Mouse (Mus musculus) kidney, embryonic 14.5 days (tissue): Measurements from ENCODE around the gene Spns3. TPM values are rescaled to one million over a fixed set of nuclear protein-coding genes. Genes with fewer than 3 reads are reported as not detected.

Experiments used
- ATAC-seq: fragments of 200-750 bp; cut with Nextera tagmentation; 2 replicates; pipeline ENCODE4 v1.8.0; 2017; ENCODE audit warnings: moderate number of reproducible peaks, mild to moderate bottlenecking, moderate TSS enrichment, moderate library complexity; ENCODE audit not compliant: low FRiP score, low TSS enrichment
- H3K27ac ChIP-seq: fragments of 300-500 bp; sonication (generic); 2 replicates; pipeline ENCODE4 v1.5.1; 2014; ENCODE audit warnings: low read depth, mild to moderate bottlenecking, low read length, moderate library complexity, mixed read lengths
- H3K27me3 ChIP-seq: fragments of 300-500 bp; sonication (generic); 2 replicates; pipeline ENCODE4 v1.6.1; 2014; ENCODE audit warnings: mild to moderate bottlenecking, low read length; ENCODE audit not compliant: control insufficient read depth, insufficient read depth
- H3K36me3 ChIP-seq: fragments of 300-500 bp; sonication (generic); 2 replicates; pipeline ENCODE4 v1.6.1; 2014; ENCODE audit warnings: low read length, mixed read lengths; ENCODE audit not compliant: control insufficient read depth, insufficient read depth
- H3K4me1 ChIP-seq: fragments of 300-500 bp; sonication (generic); 2 replicates; pipeline ENCODE4 v1.6.1; 2014; ENCODE audit warnings: low read length, mixed read lengths; ENCODE audit not compliant: control insufficient read depth, insufficient read depth
- H3K4me2 ChIP-seq: fragments of 300-500 bp; sonication (generic); replicated peaks from 2 replicates; pipeline ENCODE4 v1.6.1; 2014; ENCODE audit warnings: low read depth, mild to moderate bottlenecking, low read length
- H3K4me3 ChIP-seq: fragments of 300-500 bp; sonication (generic); 2 replicates; pipeline ENCODE4 v1.5.1; 2014; ENCODE audit warnings: mild to moderate bottlenecking, low read length
- H3K9ac ChIP-seq: fragments of 300-500 bp; sonication (generic); 2 replicates; pipeline ENCODE4 v1.6.1; 2014; ENCODE audit warnings: low read depth, mild to moderate bottlenecking, low read length, moderate library complexity
- H3K9me3 ChIP-seq: fragments of 300-500 bp; sonication (generic); 2 replicates; pipeline ENCODE4 v1.6.1; 2016; ENCODE audit warnings: low read length; ENCODE audit not compliant: control insufficient read depth
- WGBS: fragments of 180-500 bp; shearing (Covaris S2); extraction: QIAGEN DNeasy Blood & Tissue Kit; methylation state at CpG from one replicate; pipeline ENCODE4 v1.1.7; 2014; 5-methylcytosine and 5-hydroxymethylcytosine counted together
- polyA plus RNA-seq: library from polyadenylated mRNA; unstranded; fragments of >200 nt; fragmentation: Nextera tagmentation; extraction: Ambion mirVana; gene quantifications from 2 replicates; pipeline ENCODE4 v1.2.1, GENCODE M21; 2014

Spns3 gene
- polyA plus RNA-seq, 1 experiment from 2014 or later, result 0.20 TPM

DNA sequence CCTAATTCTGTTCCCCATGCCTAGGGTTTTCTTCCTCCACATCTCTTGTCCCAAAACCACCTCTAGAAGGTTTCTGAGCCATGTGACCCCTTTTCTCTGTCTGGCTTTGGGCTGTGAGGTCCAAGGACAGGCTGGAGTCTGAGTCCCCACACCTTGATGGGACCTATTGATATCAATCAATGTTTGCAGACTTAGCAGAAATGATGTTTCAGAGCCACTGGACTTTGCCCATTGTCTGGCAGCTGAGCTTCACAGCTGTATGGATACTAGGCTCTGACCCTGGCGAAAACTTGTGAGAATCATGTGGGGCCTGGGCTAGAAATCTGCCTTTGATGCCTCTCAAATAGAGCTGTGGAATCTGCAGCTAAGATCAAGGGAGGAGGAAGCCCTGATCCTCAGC is 53.5 kb downstream of the Spns3 start:
- Histone ChIP-seq H3K4me3 (no peak overlapping the region), H3K36me3 (no peaks in the 10 kb centered on the region), H3K4me2 (no peak overlapping the region), H3K4me1 (0 out of 2 replicates have a peak, but pooled peaks cover 4% of the 10 kb centered on the region), H3K27me3 (no peaks in the 10 kb centered on the region), H3K9me3 (no peaks in the 10 kb centered on the region), H3K27ac (no peak overlapping the region), H3K9ac (no peak overlapping the region)
- WGBS, result 64% methylated on average over 1 of the region's 1 CpGs
- ATAC-seq, result no peak

GRCm38 (mm10) chr11:72496066-72496465 is 54.2 kb downstream of the Spns3 start:
- no peaks in the 10 kb centered on the region for H3K9me3 ChIP-seq
- no peaks in the 10 kb centered on the region for H3K4me1 ChIP-seq
- H3K27me3 ChIP-seq, result no peaks in the 10 kb centered on the region
- H3K27ac ChIP-seq, result no peak overlapping the region
- no peaks in the 10 kb centered on the region for H3K36me3 ChIP-seq
- no peak overlapping the region for H3K4me3 ChIP-seq
- no peak for ATAC-seq
- H3K4me2 ChIP-seq, result no peak overlapping the region
- no peak overlapping the region for H3K9ac ChIP-seq
- 42% methylated on average over 3 of the region's 3 CpGs for WGBS

- H3K4me1 ChIP-seq, result peaks cover 2% of the 10 kb centered on the region
- no peak overlapping the region for H3K4me2 ChIP-seq
- 57% methylated on average over 8 of the region's 8 CpGs for WGBS
- no peak overlapping the region for H3K27ac ChIP-seq
- no peaks in the 10 kb centered on the region for H3K9me3 ChIP-seq
- no peak for ATAC-seq
- H3K4me3 ChIP-seq, result no peak overlapping the region
- no peaks in the 10 kb centered on the region for H3K36me3 ChIP-seq
- H3K9ac ChIP-seq, result no peak overlapping the region
- H3K27me3 ChIP-seq, result peaks cover 3% of the 10 kb centered on the region; the same call in 1 of the 2 replicates
These were observed 56.0 kb downstream of the Spns3 start for GRCm38 (mm10) chr11:72494046-72494988.

- Histone ChIP-seq H3K9ac (no peak overlapping the region), H3K4me3 (no peak overlapping the region), H3K4me1 (peaks cover 10% of the 10 kb centered on the region), H3K36me3 (no peaks in the 10 kb centered on the region), H3K27me3 (peaks cover 23% of the 10 kb centered on the region), H3K9me3 (no peaks in the 10 kb centered on the region), H3K27ac (no peak overlapping the region), H3K4me2 (no peak overlapping the region)
- ATAC-seq, result no peak
- 73% methylated on average over 15 of the region's 15 CpGs for WGBS
These were observed 59.0 kb downstream of the Spns3 start for GRCm38 (mm10) chr11:72491130-72491960.

GRCm38 (mm10) chr11:72489881-72490301 is 60.4 kb downstream of the Spns3 start, which contains the start of gene Spns2:
Gene Spns2, minus strand, starts transcription at chr11:72489904.
- H3K4me1 ChIP-seq, result peaks cover 10% of the 10 kb centered on the region
- H3K27ac ChIP-seq, result no peak within 1 kb of the TSS
- WGBS, result under 1% methylated on average over 40 of the region's 42 CpGs
- peak within 1 kb of the TSS; percentile 52 for H3K9ac ChIP-seq
- H3K4me3 ChIP-seq, result peak within 1 kb of the TSS; percentile 55
- peaks cover 23% of the 10 kb centered on the region for H3K27me3 ChIP-seq
- H3K36me3 ChIP-seq, result no peaks in the 10 kb centered on the region
- peak within 1 kb of the TSS; percentile 99 for H3K4me2 ChIP-seq
- no peaks in the 10 kb centered on the region for H3K9me3 ChIP-seq
- peak; percentile 95 for ATAC-seq

DNA sequence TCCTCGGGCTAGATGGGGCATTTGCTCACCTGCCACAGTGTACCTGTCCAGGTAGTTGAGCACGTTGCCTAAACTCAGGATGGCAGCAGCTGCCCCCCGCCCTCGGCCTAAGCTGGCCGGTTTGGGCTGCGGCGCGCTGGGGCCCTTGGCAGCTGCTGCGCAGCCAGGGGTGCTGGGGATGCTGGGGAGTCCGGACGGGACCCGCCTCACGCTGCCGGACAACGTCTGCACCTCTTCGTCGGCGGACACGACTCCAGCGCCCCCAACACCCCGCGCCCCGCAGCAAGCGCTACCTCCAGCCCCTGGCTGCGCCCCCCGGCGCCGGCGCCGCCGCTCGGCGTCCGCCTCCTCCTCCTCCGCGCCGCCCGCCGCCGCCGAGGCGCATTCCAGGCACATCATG is 60.9 kb downstream of the Spns3 start:
- Histone ChIP-seq H3K27me3 (peaks cover 23% of the 10 kb centered on the region), H3K4me3 (peak overlapping the region; percentile 55), H3K9me3 (no peaks in the 10 kb centered on the region), H3K9ac (peak overlapping the region; percentile 52), H3K4me2 (peak overlapping the region; percentile 99), H3K27ac (no peak overlapping the region), H3K36me3 (no peaks in the 10 kb centered on the region), H3K4me1 (peaks cover 12% of the 10 kb centered on the region)
- 2% methylated on average over 32 of the region's 42 CpGs for WGBS
- ATAC-seq, result peak; percentile 18; the same call in 1 of the 2 replicates

DNA sequence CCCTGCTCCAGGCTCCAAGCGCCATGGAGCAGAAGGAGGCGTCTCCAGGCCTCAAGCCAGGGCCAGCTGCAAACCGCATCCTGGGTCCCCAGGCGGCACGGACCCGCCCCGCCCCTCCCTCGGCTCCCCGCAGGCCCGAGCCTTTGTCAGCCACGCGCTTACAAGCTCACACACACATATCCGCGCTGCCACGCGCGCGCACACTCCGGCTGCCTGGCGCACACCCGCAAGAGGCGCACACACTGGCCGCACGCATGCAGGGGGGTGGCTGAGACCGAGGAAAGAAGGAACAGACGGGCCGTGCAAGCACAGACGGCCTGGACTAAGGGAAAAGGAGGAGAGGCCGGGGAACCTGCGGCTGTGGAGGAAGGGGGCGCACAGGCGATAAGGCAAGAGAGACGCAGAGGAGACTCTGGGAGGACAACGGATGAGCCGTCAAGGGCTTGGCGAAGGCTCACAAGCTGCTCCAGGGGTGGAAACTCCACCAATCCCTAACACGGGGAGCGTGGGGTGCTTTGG is 61.5 kb downstream of the Spns3 start:
- peaks cover 12% of the 10 kb centered on the region for H3K4me1 ChIP-seq
- peak overlapping the region; percentile 52; the same call in 1 of the 2 replicates for H3K9ac ChIP-seq
- ATAC-seq, result no peak
- H3K27ac ChIP-seq, result no peak overlapping the region
- H3K9me3 ChIP-seq, result no peaks in the 10 kb centered on the region
- peak overlapping the region; percentile 55 for H3K4me3 ChIP-seq
- peaks cover 23% of the 10 kb centered on the region for H3K27me3 ChIP-seq
- under 1% methylated on average over 38 of the region's 38 CpGs for WGBS
- H3K36me3 ChIP-seq, result no peaks in the 10 kb centered on the region
- peak overlapping the region; percentile 99 for H3K4me2 ChIP-seq

DNA sequence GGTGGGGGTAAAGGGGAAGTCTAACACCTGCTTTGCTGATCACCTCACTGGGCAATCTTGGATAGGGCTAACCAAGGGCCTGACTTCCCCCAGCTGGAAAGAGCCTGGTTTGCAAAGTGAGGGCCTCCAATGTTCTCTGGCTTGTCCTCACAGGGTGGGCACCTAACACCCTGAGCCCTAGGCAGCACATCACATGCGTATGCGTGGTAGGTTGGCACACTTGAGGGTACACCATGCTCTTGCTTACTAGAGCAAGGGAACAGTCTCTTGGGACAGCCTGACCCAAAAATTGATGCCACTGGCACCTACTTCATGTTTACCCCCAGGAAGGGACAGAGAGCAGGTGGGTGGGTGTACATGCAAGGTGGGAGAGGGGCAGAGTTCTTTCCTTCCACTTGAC is 62.6 kb downstream of the Spns3 start:
- Histone ChIP-seq H3K9ac (no peak overlapping the region), H3K27ac (no peak overlapping the region), H3K4me2 (no peak overlapping the region), H3K27me3 (peaks cover 23% of the 10 kb centered on the region), H3K4me3 (no peak overlapping the region; the same call in 1 of the 2 replicates), H3K36me3 (no peaks in the 10 kb centered on the region), H3K9me3 (no peaks in the 10 kb centered on the region), H3K4me1 (peaks cover 12% of the 10 kb centered on the region)
- no peak for ATAC-seq
- 95% methylated on average over 2 of the region's 2 CpGs for WGBS
